Mouse (Mus musculus): Measurements from ENCODE around the gene Trnp1.
A peak's percentile ranks its signal among the peaks of the same experiment; 100 is the strongest.

GRCm38 (mm10) chr4:133447366-133447765, 51.0 kb downstream of the Trnp1 start:
- TF ChIP-seq CTCF (IDR thresholded peaks at IDR 0.05; ENCODE audit: control insufficient read depth, insufficient read depth, insufficient read length) (no peak), USF1 (IDR thresholded peaks at IDR 0.05; ENCODE audit: low read depth) (no peak), CEBPB (IDR thresholded peaks at IDR 0.05; ENCODE audit: low read depth) (no peak), MYOG (IDR thresholded peaks at IDR 0.05; ENCODE audit: control insufficient read depth, extremely low read depth, insufficient read length) (no peak), MAX (IDR thresholded peaks at IDR 0.05) (no peak), MYOD1 (IDR thresholded peaks at IDR 0.05; ENCODE audit: control insufficient read depth, insufficient read length, low read depth) (peak; percentile 84), FOSL1 (IDR thresholded peaks at IDR 0.05; ENCODE audit: insufficient read depth, low read length, poor library complexity, severe bottlenecking) (no peak)
